Mouse (Mus musculus): ENCODE results near the gene Elmo1. TPM values are rescaled to one million over a fixed set of nuclear protein-coding genes. Genes with fewer than 3 reads are reported as not detected.

Gene Elmo1
- total and polyA plus RNA-seq, 2 experiments from 2014 or later, result 6.5 to 17.9 TPM

DNA sequence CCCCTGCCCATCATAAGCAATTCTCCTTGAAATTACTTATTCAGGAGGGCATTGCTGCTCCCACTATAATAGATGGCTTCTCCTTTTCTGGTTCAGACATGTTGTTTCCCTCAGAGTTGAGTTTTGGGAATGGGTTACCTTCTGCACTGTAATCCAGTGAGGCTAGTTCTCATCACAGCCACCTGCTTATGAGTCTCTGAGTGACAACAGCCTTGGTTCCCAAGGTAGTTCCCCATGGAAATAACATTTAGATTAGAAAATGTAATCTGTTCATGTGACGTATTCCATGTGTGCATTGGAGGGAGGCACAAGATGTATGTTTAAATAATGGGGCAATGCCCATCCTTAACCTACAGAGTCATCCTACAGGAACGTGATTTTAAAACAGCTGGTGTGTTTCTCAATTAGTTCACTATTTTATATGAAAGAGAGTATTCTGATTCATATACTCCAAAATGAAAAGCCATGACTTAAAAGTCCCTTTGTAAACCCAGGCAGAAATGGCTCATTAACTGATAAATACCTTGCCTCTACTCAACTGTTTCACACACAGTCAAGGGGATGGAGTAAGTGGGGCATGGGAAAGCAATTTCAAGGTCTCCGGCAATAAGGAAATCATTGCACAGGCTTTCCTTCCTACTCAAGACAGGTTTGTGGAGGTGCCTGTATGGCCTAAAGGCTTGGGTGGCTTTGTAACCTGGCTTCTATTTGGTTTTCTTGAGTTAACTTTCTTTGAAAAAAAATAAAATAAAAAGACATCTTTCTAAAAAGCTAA, 302.6 kb downstream of the Elmo1 start:
- 83% methylated on average over 3 of the region's 3 CpGs for WGBS
- Histone ChIP-seq H3K4me1 (ENCODE audit: control insufficient read depth, insufficient read depth) (no peaks in the 10 kb centered on the region), H3K4me3 (ENCODE audit: low read depth, low read length) (no peak overlapping the region), H3K9me3 (replicated peaks; ENCODE audit: control insufficient read depth, low read length) (no peaks in the 10 kb centered on the region), H3K4me2 (ENCODE audit: low read depth, low read length) (no peak overlapping the region), H3K36me3 (replicated peaks; ENCODE audit: control insufficient read depth, insufficient read depth, low read length) (no peaks in the 10 kb centered on the region), H3K9ac (replicated peaks; ENCODE audit: low read depth, low read length) (no peak overlapping the region), H3K27ac (ENCODE audit: low read depth) (no peak overlapping the region), H3K27me3 (ENCODE audit: control insufficient read depth, insufficient read depth, low read length) (no peaks in the 10 kb centered on the region)
- DNase-seq (ENCODE audit: low spot score) (no peak), ATAC-seq (ENCODE audit: insufficient read depth, low read depth) (no peak)
- TF ChIP-seq CTCF (IDR thresholded peaks at IDR 0.05; ENCODE audit: low read depth) (no peak), EP300 (IDR thresholded peaks at IDR 0.05; ENCODE audit: low read depth) (no peak)

DNA sequence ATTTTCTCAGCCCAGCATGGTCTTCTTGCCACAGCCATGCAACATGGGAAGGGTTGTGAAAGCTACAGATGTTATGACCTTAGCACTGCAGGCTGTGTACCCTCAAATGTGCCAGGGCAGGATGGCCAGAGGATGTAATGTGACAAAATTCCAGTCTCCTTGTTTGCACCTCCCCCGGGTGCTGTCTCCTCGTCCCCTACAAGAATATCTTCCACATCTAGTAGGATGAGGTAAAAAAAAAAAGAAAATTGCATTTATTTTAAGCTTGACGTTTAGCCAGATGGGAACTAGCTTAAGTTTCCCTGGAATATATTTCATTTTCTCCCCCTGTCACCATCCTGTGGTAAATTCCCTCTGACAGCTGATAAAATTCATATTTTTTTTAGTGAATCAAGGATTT, 307.3 kb downstream of the Elmo1 start:
- no peaks in the 10 kb centered on the region for H3K27me3 ChIP-seq (ENCODE audit: control insufficient read depth, insufficient read depth, low read length)
- ATAC-seq (ENCODE audit: insufficient read depth, low read depth) (no peak), DNase-seq (ENCODE audit: low spot score) (no peak)
- WGBS, result 58% methylated on average over 3 of the region's 3 CpGs
- TF ChIP-seq EP300 (IDR thresholded peaks at IDR 0.05; ENCODE audit: low read depth) (no peak), CTCF (IDR thresholded peaks at IDR 0.05; ENCODE audit: low read depth) (no peak)
- no peak overlapping the region for H3K4me2 ChIP-seq (ENCODE audit: low read depth, low read length)
- H3K4me3 ChIP-seq (ENCODE audit: low read depth, low read length), result no peak overlapping the region
- no peaks in the 10 kb centered on the region for H3K36me3 ChIP-seq (replicated peaks; ENCODE audit: control insufficient read depth, insufficient read depth, low read length)
- H3K4me1 ChIP-seq (ENCODE audit: control insufficient read depth, insufficient read depth), result no peaks in the 10 kb centered on the region
- no peaks in the 10 kb centered on the region for H3K9me3 ChIP-seq (replicated peaks; ENCODE audit: control insufficient read depth, low read length)
- H3K9ac ChIP-seq (replicated peaks; ENCODE audit: low read depth, low read length), result no peak overlapping the region
- no peak overlapping the region for H3K27ac ChIP-seq (ENCODE audit: low read depth)

DNA sequence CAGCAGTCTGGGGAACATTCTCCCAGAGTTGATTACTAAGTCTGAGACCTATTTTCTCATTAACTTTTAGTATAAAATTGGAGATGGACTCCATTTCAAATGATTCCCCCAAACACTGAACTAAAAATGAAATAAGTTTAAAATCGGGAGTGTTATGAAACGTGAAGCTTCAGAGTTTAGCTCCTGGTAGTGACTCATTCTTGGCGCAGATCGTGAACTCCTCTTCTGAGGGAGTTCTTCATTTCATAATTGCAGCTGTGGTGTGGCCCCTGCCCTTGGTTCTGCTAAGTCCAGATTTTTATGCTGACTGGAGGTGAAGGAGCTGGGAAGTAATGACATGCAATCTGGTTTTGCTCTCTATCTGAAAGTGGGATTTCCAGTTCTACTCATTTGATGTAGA, 307.9 kb downstream of the Elmo1 start:
- Histone ChIP-seq H3K27ac (ENCODE audit: low read depth) (no peak overlapping the region), H3K9ac (replicated peaks; ENCODE audit: low read depth, low read length) (no peak overlapping the region), H3K9me3 (replicated peaks; ENCODE audit: control insufficient read depth, low read length) (no peaks in the 10 kb centered on the region), H3K4me3 (ENCODE audit: low read depth, low read length) (no peak overlapping the region), H3K36me3 (replicated peaks; ENCODE audit: control insufficient read depth, insufficient read depth, low read length) (no peaks in the 10 kb centered on the region), H3K4me1 (ENCODE audit: control insufficient read depth, insufficient read depth) (no peaks in the 10 kb centered on the region), H3K27me3 (ENCODE audit: control insufficient read depth, insufficient read depth, low read length) (no peaks in the 10 kb centered on the region), H3K4me2 (ENCODE audit: low read depth, low read length) (no peak overlapping the region)
- TF ChIP-seq EP300 (IDR thresholded peaks at IDR 0.05; ENCODE audit: low read depth) (no peak), CTCF (IDR thresholded peaks at IDR 0.05; ENCODE audit: low read depth) (no peak)
- DNase-seq (ENCODE audit: low spot score) (no peak), ATAC-seq (ENCODE audit: insufficient read depth, low read depth) (no peak)
- 80% methylated on average over 4 of the region's 4 CpGs for WGBS

DNA sequence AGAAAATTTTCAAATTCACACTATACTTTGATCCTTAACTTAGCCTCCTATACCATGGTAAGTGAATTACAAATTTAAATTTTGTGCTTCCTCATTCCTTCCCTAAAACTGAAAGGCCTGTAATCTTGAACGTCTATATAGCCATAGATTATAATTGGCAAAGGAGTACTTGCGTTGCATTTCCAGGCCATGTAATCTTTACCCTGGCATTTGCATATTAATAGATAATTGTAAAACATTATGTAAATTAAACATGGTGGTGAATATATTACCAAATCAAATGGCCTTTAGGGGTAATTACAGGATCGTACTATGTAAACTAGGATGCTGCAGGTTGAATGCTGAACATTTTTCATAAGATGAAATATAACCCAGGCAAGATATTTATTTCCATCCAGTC, 314.1 kb downstream of the Elmo1 start:
- ATAC-seq (ENCODE audit: insufficient read depth, low read depth) (no peak), DNase-seq (ENCODE audit: low spot score) (no peak)
- TF ChIP-seq EP300 (IDR thresholded peaks at IDR 0.05; ENCODE audit: low read depth) (no peak), CTCF (IDR thresholded peaks at IDR 0.05; ENCODE audit: low read depth) (no peak)
- no peaks in the 10 kb centered on the region for H3K36me3 ChIP-seq (replicated peaks; ENCODE audit: control insufficient read depth, insufficient read depth, low read length)
- no peak overlapping the region for H3K9ac ChIP-seq (replicated peaks; ENCODE audit: low read depth, low read length)
- WGBS, result 80% methylated on average over 3 of the region's 3 CpGs
- no peaks in the 10 kb centered on the region for H3K9me3 ChIP-seq (replicated peaks; ENCODE audit: control insufficient read depth, low read length)
- no peak overlapping the region for H3K4me3 ChIP-seq (ENCODE audit: low read depth, low read length)
- H3K27me3 ChIP-seq (ENCODE audit: control insufficient read depth, insufficient read depth, low read length), result no peaks in the 10 kb centered on the region
- no peak overlapping the region for H3K27ac ChIP-seq (ENCODE audit: low read depth)
- no peak overlapping the region for H3K4me2 ChIP-seq (ENCODE audit: low read depth, low read length)
- H3K4me1 ChIP-seq (ENCODE audit: control insufficient read depth, insufficient read depth), result no peaks in the 10 kb centered on the region

DNA sequence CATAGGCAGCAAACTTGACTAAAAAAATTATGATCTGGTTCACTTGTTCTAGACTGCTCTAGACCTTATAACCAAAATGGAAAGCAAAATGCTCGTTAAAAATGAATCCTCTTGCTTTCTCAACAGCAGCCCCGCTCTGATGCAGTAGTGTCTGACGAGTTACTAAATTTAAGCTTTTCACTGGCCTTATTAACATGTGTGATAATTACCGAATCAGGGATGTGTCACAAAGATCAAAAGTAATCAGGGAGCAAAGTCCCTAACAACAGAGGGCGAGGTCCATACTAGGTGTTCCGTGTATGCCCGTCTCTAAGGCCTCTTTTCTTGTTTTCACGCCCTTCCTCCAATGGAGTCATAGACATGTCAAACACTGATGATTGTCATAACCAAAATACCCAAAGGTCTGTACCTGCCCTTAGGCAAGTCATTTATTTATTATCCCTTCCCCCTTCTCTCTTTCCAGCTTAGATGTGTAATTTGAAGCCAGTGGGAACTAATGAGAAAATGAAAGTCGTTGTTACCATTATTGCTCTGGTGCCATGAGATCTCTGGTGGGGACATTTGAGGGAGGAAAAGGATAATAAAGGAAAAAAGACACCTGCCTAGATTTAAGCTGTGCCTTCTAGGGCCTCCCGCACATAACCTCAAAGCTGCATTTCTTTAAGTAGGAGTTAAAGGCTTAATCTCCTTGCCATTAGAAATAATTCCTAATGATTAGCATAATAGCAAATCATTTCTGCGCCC, 316.2 kb downstream of the Elmo1 start:
- no peaks in the 10 kb centered on the region for H3K4me1 ChIP-seq (ENCODE audit: control insufficient read depth, insufficient read depth)
- DNase-seq (ENCODE audit: low spot score) (no peak), ATAC-seq (ENCODE audit: insufficient read depth, low read depth) (no peak)
- H3K9me3 ChIP-seq (replicated peaks; ENCODE audit: control insufficient read depth, low read length), result no peaks in the 10 kb centered on the region
- no peaks in the 10 kb centered on the region for H3K27me3 ChIP-seq (ENCODE audit: control insufficient read depth, insufficient read depth, low read length)
- no peak overlapping the region for H3K9ac ChIP-seq (replicated peaks; ENCODE audit: low read depth, low read length)
- H3K4me3 ChIP-seq (ENCODE audit: low read depth, low read length), result no peak overlapping the region
- TF ChIP-seq EP300 (IDR thresholded peaks at IDR 0.05; ENCODE audit: low read depth) (no peak), CTCF (IDR thresholded peaks at IDR 0.05; ENCODE audit: low read depth) (no peak)
- 90% methylated on average over 11 of the region's 11 CpGs for WGBS
- H3K27ac ChIP-seq (ENCODE audit: low read depth), result no peak overlapping the region
- no peak overlapping the region for H3K4me2 ChIP-seq (ENCODE audit: low read depth, low read length)
- no peaks in the 10 kb centered on the region for H3K36me3 ChIP-seq (replicated peaks; ENCODE audit: control insufficient read depth, insufficient read depth, low read length)
